Mouse (Mus musculus): Measurements from ENCODE around the gene Map4k4.

DNA sequence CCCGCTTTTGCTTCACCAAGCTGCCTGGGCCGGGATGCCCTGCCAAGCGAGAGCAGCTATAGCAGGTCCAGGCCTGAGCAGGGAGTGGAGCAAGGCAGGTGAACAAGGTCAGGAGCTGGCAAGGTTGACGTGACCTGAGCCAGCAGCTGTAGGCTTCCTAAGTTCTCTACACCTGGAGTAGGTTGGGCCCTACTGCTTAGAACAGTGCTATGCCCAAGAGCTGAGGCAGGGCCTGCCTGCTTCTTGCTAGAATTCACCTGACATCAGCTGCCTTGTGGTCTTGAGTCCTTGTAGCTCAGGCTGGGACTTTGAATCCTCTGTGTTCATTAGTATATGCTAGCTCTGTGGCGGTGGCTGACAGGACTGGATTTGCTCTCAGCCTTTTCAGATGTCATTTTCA lies 173.1 kb downstream of the Map4k4 start, which contains the start of gene Il1r2:
- no peak for TF ChIP-seq KAT2A (conservative IDR thresholded peaks at IDR 0.05; ENCODE audit: low read depth, low read length)
- TF ChIP-seq HCFC1 (IDR thresholded peaks at IDR 0.05; ENCODE audit: low read depth, low read length) = no peak
- no peak for TF ChIP-seq CHD1 (IDR thresholded peaks at IDR 0.05; ENCODE audit: low read depth, low read length)
- no peak for TF ChIP-seq CTCF (IDR thresholded peaks at IDR 0.05 in 2 of 3, conservative IDR thresholded peaks at IDR 0.05 in 1 of 3; ENCODE audit: control insufficient read depth in 1 of 3, insufficient read depth in 1 of 3, low read depth in 2 of 3, low read length in 3 of 3, poor library complexity in 1 of 3, severe bottlenecking in 1 of 3)
- TF ChIP-seq NRF1 (IDR thresholded peaks at IDR 0.05; ENCODE audit: insufficient read depth, low read depth, low read length, poor library complexity, severe bottlenecking) = no peak

All from MEL (cell line).